Mouse (Mus musculus) left cerebral cortex, adult 18-20 months (tissue): Measurements from ENCODE around the gene Hipk2. TPM values are rescaled to one million over a fixed set of nuclear protein-coding genes. Genes with fewer than 3 reads are reported as not detected.

Experiments
- DNase-seq, 2 experiments: peaks; one replicate each; pipeline ENCODE4 v3.0.0; 2021 to 2022; ENCODE audit warnings: low spot score in 2 of 2, mixed read lengths in 1 of 2
- total RNA-seq, 2 experiments: library from RNA; stranded (reverse); gene quantifications; 2 replicates each; pipeline ENCODE4 v1.2.3; 2021

Hipk2 gene
- total RNA-seq, 2 experiments from 2014 or later: 45.5 to 48.7 TPM

GRCm38 (mm10) chr6:38662714-38663615, 213.0 kb downstream of the Hipk2 start, which contains the start of gene Clec2l:
Clec2l (plus strand) TSS chr6:38663069.
- DNase-seq: peak; percentile 51 to 72

DNA sequence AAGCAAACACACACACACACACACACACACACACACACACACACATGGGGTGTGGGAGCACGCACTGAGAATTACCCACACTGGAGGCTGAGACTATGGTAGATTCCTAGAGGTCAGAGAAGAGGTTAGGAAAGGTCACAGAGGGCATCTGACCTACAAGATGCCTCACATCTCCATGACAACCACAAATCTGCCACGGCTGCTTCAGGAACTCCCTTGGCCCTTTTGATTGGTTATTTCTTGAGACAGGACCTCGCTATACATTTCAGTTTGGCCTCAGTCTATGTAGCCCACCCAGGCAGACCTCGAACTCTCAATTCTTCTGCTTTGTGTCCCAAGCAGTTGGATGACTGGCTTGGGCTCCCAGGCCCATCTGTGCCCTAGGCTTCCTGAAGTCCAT, 214.3 kb downstream of the Hipk2 start:
- no peak for DNase-seq

- DNase-seq: peak; percentile 70 to 72
Observed at GRCm38 (mm10) chr6:38650263-38650937, 225.6 kb downstream of the Hipk2 start.

DNA sequence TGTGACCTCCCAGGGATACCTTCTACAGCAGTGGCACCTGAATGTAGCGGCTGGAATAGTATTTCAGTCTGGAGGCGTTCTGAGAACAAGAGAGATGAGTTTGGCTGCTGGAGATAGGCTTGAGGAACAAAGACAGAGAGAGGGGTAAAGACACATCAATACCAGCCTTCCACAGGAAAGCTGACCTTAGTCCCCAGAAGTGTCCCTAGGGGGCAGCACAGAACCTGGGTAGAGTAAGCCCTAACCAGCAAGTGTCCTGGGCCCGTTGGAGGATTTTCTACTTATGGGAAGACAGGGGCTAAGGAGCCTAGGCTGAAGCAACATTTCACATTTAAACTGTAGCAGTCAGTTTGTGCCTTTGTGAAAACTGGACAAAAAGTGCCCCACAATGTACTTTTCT, 226.4 kb downstream of the Hipk2 start:
- no peak for DNase-seq

Other genes starting within 250 kb of the Hipk2 start
- 1 to 10 TPM in 1 of 2 experiments, under 1 TPM in 1; 0.30 to 1.0 TPM for gene Klrg2, start 238.9 kb downstream of the Hipk2 start, total RNA-seq
- 10 to 100 TPM; 59.8 to 63.5 TPM for gene Clec2l, start 213.1 kb downstream of the Hipk2 start, total RNA-seq
- 1 to 10 TPM; 2.0 to 2.2 TPM for gene Tbxas1, start 761 bp downstream of the Hipk2 start, total RNA-seq
- 1 to 10 TPM; 7.3 to 7.9 TPM for gene Parp12, start 242.2 kb upstream of the Hipk2 start, total RNA-seq